Comparison of ENCODE assay signal across 15 mouse cellular contexts in genomic region chr10:19582806-19583430, GRCm38 (mm10). TPM values are rescaled to one million over a fixed set of nuclear protein-coding genes. Genes with fewer than 3 reads are reported as not detected.
DNase-seq lines count a peak whose midpoint lies in the region; ATAC-seq and TF ChIP-seq lines count a peak whose summit lies in the region.
"Had no signal": no experiment of that assay in that cellular context is flagged by ENCODE, and none has a peak within 500 bp of the region (broad histone marks: within the 10 kb centered on the region; RNA-seq: fewer than 3 reads in every experiment).

No protein-coding gene starts in this region.

- no peaks in the 10 kb centered on the region for H3K4me1 ChIP-seq in kidney, embryonic 16.5 days (ENCODE audit: insufficient read depth, low read length)
- H3K4me1 ChIP-seq in bone marrow, adult 2 months (ENCODE audit: control insufficient read depth, insufficient read depth, low read length): peaks cover 3% of the 10 kb centered on the region; the same call in 1 of the 2 replicates
- H3K4me1 ChIP-seq in intestine, embryonic 15.5 days (replicated peaks): 0 out of 2 replicates have a peak, but pooled peaks cover 5% of the 10 kb centered on the region
- no peaks in the 10 kb centered on the region for H3K4me1 ChIP-seq in midbrain, embryonic 16.5 days (ENCODE audit: control insufficient read depth, insufficient read depth, low read length)
- H3K4me1 ChIP-seq: midbrain, embryonic 15.5 days; neural tube, embryonic 15.5 days had no signal

- DNase-seq in kidney, adult 8-10 months: no peak
- DNase-seq in cerebellum, adult 8-10 months: no peak
- DNase-seq: kidney, postnatal 36 days; lung, postnatal 10 days; right cerebral cortex, postnatal 14 days had no signal

- H3K27ac ChIP-seq in kidney, embryonic 16.5 days (ENCODE audit: low read length): peak overlapping the region; percentile 50; the same call in 1 of the 2 replicates
- H3K27ac ChIP-seq in bone marrow, adult 2 months (ENCODE audit: control insufficient read depth, insufficient read depth, low read depth, low read length, poor library complexity): peak overlapping the region; percentile 24; the same call in 1 of the 2 replicates
- H3K27ac ChIP-seq in intestine, embryonic 15.5 days: peak overlapping the region; percentile 37
- H3K27ac ChIP-seq in midbrain, embryonic 16.5 days (ENCODE audit: low read length): no peak overlapping the region
- H3K27ac ChIP-seq: hindbrain, embryonic 10.5 days; midbrain, embryonic 15.5 days; neural tube, embryonic 15.5 days had no signal

- no peaks in the 10 kb centered on the region for H3K27me3 ChIP-seq in kidney, embryonic 16.5 days (ENCODE audit: insufficient read depth, low read length)
- H3K27me3 ChIP-seq in intestine, embryonic 15.5 days (replicated peaks): no peaks in the 10 kb centered on the region
- no peaks in the 10 kb centered on the region for H3K27me3 ChIP-seq in midbrain, embryonic 16.5 days (ENCODE audit: control insufficient read depth, insufficient read depth, low read depth, low read length)
- H3K27me3 ChIP-seq: midbrain, embryonic 15.5 days; neural tube, embryonic 15.5 days had no signal

- no peak overlapping the region for H3K9ac ChIP-seq in kidney, embryonic 16.5 days (replicated peaks; ENCODE audit: low read length)
- H3K9ac ChIP-seq in intestine, embryonic 15.5 days: no peak overlapping the region
- H3K9ac ChIP-seq in midbrain, embryonic 16.5 days (ENCODE audit: low read depth, low read length): no peak overlapping the region
- H3K9ac ChIP-seq: midbrain, embryonic 15.5 days; neural tube, embryonic 15.5 days had no signal

- 53% methylated on average over 7 of the region's 7 CpGs for WGBS in kidney, embryonic 16.5 days
- 16% methylated on average over 7 of the region's 7 CpGs for whole genome bisulfite sequencing in bone marrow, adult 2 months
- WGBS in intestine, embryonic 15.5 days: 40% methylated on average over 7 of the region's 7 CpGs
- 85% methylated on average over 7 of the region's 7 CpGs for WGBS in midbrain, embryonic 16.5 days

- TF ChIP-seq CTCF in bone marrow, adult 2 months (IDR thresholded peaks at IDR 0.05; ENCODE audit: control insufficient read depth, insufficient read depth, low read length): no peak

- no peaks in the 10 kb centered on the region for H3K36me3 ChIP-seq in kidney, embryonic 16.5 days (ENCODE audit: insufficient read depth, low read length)
- H3K36me3 ChIP-seq in intestine, embryonic 15.5 days: no peaks in the 10 kb centered on the region
- H3K36me3 ChIP-seq in midbrain, embryonic 16.5 days (ENCODE audit: control insufficient read depth, insufficient read depth, low read length): no peaks in the 10 kb centered on the region
- H3K36me3 ChIP-seq: hindbrain, embryonic 10.5 days; midbrain, embryonic 15.5 days; neural tube, embryonic 15.5 days had no signal

- TF ChIP-seq POLR2A in bone marrow, adult 2 months (IDR thresholded peaks at IDR 0.05; ENCODE audit: borderline replicate concordance, control insufficient read depth, low read depth, low read length): no peak

- H3K4me3 ChIP-seq in kidney, embryonic 16.5 days (ENCODE audit: low read length): no peak overlapping the region
- no peak overlapping the region for H3K4me3 ChIP-seq in bone marrow, adult 2 months (replicated peaks; ENCODE audit: control insufficient read depth, low read depth, low read length)
- no peak overlapping the region for H3K4me3 ChIP-seq in intestine, embryonic 15.5 days (replicated peaks)
- no peak overlapping the region for H3K4me3 ChIP-seq in midbrain, embryonic 16.5 days (ENCODE audit: low read depth, low read length)
- H3K4me3 ChIP-seq: hindbrain, embryonic 10.5 days; midbrain, embryonic 15.5 days; neural tube, embryonic 15.5 days had no signal

- H3K4me2 ChIP-seq in kidney, embryonic 16.5 days (replicated peaks; ENCODE audit: low read depth, low read length): no peak overlapping the region
- H3K4me2 ChIP-seq in intestine, embryonic 15.5 days (replicated peaks): no peak overlapping the region
- no peak overlapping the region for H3K4me2 ChIP-seq in midbrain, embryonic 16.5 days (ENCODE audit: low read length)
- H3K4me2 ChIP-seq: midbrain, embryonic 15.5 days; neural tube, embryonic 15.5 days had no signal

- H3K9me3 ChIP-seq in kidney, embryonic 16.5 days (ENCODE audit: low read length): peaks cover 3% of the 10 kb centered on the region; the same call in 1 of the 2 replicates
- H3K9me3 ChIP-seq in intestine, embryonic 15.5 days: no peaks in the 10 kb centered on the region
- H3K9me3 ChIP-seq in midbrain, embryonic 16.5 days (replicated peaks; ENCODE audit: control insufficient read depth, low read length, poor library complexity, severe bottlenecking): no peaks in the 10 kb centered on the region
- H3K9me3 ChIP-seq: hindbrain, embryonic 10.5 days; midbrain, embryonic 15.5 days; neural tube, embryonic 15.5 days had no signal

- ATAC-seq in kidney, embryonic 16.5 days (ENCODE audit: low FRiP score, low TSS enrichment): no peak
- ATAC-seq in intestine, embryonic 15.5 days: peak; percentile 29; the same call in 1 of the 2 replicates
- ATAC-seq in monocyte, adult 5-6 weeks (replicated peaks; ENCODE audit: insufficient number of reproducible peaks, low FRiP score, low TSS enrichment, poor library complexity, severe bottlenecking): peak; percentile 29
- ATAC-seq in midbrain, embryonic 16.5 days: no peak
- ATAC-seq: midbrain, embryonic 15.5 days had no signal

RNA-seq across cellular contexts. Expression of gene Ifngr1, which starts 8.8 kb away (rescaled TPM):
- 59.8 and 67.1 TPM in 2 replicates for polyA plus RNA-seq in kidney, embryonic 16.5 days (2015; fragmentation: Nextera tagmentation; extraction: Ambion mirVana)
- polyA plus RNA-seq in bone marrow, adult 2 months (2011; ENCODE audit: insufficient read depth, insufficient read length, low replicate concordance, missing spikeins): 32.1 and 78.0 TPM in 2 replicates
- 92.1 and 95.8 TPM in 2 replicates for polyA plus RNA-seq in intestine, embryonic 15.5 days (2015; fragmentation: Nextera tagmentation; extraction: Ambion mirVana)
- total RNA-seq in monocyte, adult 5-6 weeks (2017): 1,014 to 1,366 TPM (median 1,192 TPM) in 3 replicates
- 19.4 and 20.0 TPM in 2 replicates for polyA plus RNA-seq in midbrain, embryonic 16.5 days (2015; fragmentation: Nextera tagmentation; extraction: Ambion mirVana)

RNA-seq across cellular contexts. Expression of gene Il22ra2, which starts 38.9 kb away (rescaled TPM):
- polyA plus RNA-seq in kidney, embryonic 16.5 days (2015; fragmentation: Nextera tagmentation; extraction: Ambion mirVana): not detected in 2 replicates
- not detected in 2 replicates for polyA plus RNA-seq in bone marrow, adult 2 months (2011; ENCODE audit: insufficient read depth, insufficient read length, low replicate concordance, missing spikeins)
- polyA plus RNA-seq in intestine, embryonic 15.5 days (2015; fragmentation: Nextera tagmentation; extraction: Ambion mirVana): not detected in 2 replicates
- total RNA-seq in monocyte, adult 5-6 weeks (2017): 1.0 to 1.4 TPM in 2 of 3 replicates, not detected in the other
- not detected in 2 replicates for polyA plus RNA-seq in midbrain, embryonic 16.5 days (2015; fragmentation: Nextera tagmentation; extraction: Ambion mirVana)
- total RNA-seq: left cerebral cortex, postnatal 25 days had no signal
- polyA plus RNA-seq: frontal cortex, adult 2 months; hindbrain, embryonic 10.5 days; midbrain, embryonic 15.5 days; neural tube, embryonic 15.5 days had no signal

Comparison
In these comparisons a context has a peak if more than half of its experiments do, and no peak if none do; other contexts are left out.
1. ATAC-seq: peak in intestine, embryonic 15.5 days (single experiment) and monocyte, adult 5-6 weeks (single experiment); none in kidney, embryonic 16.5 days (single experiment) and midbrain, embryonic 16.5 days (single experiment).